Mouse (Mus musculus) thymus, adult 2 months (tissue): ENCODE results near the gene Slc35e2. TPM values are rescaled to one million over a fixed set of nuclear protein-coding genes. Genes with fewer than 3 reads are reported as not detected.

ENCODE experiments used
- DNase-seq: peaks from one replicate; pipeline ENCODE4 v3.0.0; 2021
- H3K27ac ChIP-seq: fragments of 200-500 bp; 2 replicates; pipeline ENCODE4 v1.5.1; 2012; ENCODE audit warnings: low read length, control low read depth; ENCODE audit not compliant: control insufficient read depth, insufficient read depth
- H3K27me3 ChIP-seq: fragments of 200-500 bp; 2 replicates; pipeline ENCODE4 v1.6.1; 2012; ENCODE audit warnings: mild to moderate bottlenecking, low read length, moderate library complexity, mixed read lengths; ENCODE audit not compliant: control insufficient read depth, insufficient read depth
- H3K36me3 ChIP-seq: fragments of 200-500 bp; 2 replicates; pipeline ENCODE4 v1.6.1; 2012; ENCODE audit warnings: mild to moderate bottlenecking, low read length, moderate library complexity; ENCODE audit not compliant: control insufficient read depth, insufficient read depth
- H3K4me1 ChIP-seq: fragments of 200-500 bp; replicated peaks from 2 replicates; pipeline ENCODE4 v1.6.1; 2012; ENCODE audit warnings: low read length; ENCODE audit not compliant: control insufficient read depth, insufficient read depth
- H3K4me3 ChIP-seq: fragments of 200-500 bp; 2 replicates; pipeline ENCODE4 v1.5.1; 2012; ENCODE audit warnings: mild to moderate bottlenecking, low read length, control low read depth, moderate library complexity; ENCODE audit not compliant: control insufficient read depth, insufficient read depth
- CTCF ChIP-seq: fragments of 200-500 bp; IDR thresholded peaks from 2 replicates; pipeline ENCODE4 v1.5.1; 2012; ENCODE audit warnings: mild to moderate bottlenecking, control low read depth, low read length, moderate library complexity, borderline replicate concordance; ENCODE audit not compliant: control insufficient read depth, poor library complexity, insufficient read depth; ENCODE audit errors: extremely low read depth
- POLR2A ChIP-seq: fragments of 200-500 bp; IDR thresholded peaks from 2 replicates; pipeline ENCODE4 v1.6.1; 2012; ENCODE audit warnings: mild to moderate bottlenecking, low read length, control low read depth, moderate library complexity; ENCODE audit not compliant: control insufficient read depth, poor library complexity, insufficient read depth; ENCODE audit errors: extremely low read depth
- WGBS: fragments of 180-500 bp; shearing (Covaris S2); methylation state at CpG from one replicate; pipeline ENCODE4 v1.1.7; 2018; 5-methylcytosine and 5-hydroxymethylcytosine counted together
- polyA plus RNA-seq: library from polyadenylated mRNA; depleted of rRNA; stranded (reverse); fragments of >200 nt; gene quantifications from 2 replicates; pipeline ENCODE4 v1.2.3, GENCODE M21; 2012

The Slc35e2 gene
- polyA plus RNA-seq, 1 experiment: 17.1 TPM

DNA sequence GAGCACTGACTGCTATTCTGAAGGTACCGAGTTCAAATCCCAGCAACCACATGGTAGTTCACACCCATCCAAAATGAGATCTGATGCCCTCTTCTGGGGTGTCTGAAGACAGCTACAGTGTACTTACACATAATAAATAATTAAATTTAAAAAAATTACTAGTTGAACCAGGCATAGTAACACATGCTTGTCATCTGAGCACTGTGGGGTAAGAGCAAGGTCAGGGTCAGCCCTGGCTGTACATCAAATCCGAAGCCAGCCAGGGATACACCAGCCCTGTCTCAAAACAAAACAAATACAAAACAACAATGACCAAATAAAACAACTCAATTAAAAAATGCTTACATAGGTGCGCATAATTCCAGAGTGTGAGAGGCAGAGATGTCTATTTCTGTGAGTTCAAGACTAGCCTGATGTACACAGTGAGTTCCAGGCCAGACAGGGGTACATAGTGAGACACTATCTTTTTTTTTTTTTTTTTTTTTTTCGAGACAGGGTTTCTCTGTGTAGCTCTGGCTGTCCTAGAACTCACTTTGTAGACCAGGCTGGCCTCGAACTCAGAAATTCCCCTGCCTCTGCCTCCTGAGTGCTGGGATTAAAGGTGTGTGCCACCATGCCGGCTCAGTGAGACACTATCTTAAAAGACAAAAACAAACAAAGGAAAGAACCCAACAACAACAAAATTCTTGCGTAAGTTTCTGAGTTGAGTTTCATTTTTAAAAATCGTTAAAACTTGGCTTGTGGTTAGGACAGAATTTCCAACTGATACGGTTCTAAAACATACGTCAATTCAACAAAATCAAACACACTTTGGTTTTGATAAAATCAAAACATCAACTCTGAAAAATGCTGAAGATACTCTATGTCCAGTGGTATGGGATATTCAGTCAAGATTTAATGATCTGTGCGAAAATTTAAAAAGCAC, 1.1 kb upstream of the Slc35e2 start:
- TF ChIP-seq POLR2A (no peak), CTCF (no peak)
- Histone ChIP-seq H3K36me3 (no peaks in the 10 kb centered on the region), H3K27me3 (no peaks in the 10 kb centered on the region), H3K27ac (peak overlapping the region; percentile 41; the same call in 1 of the 2 replicates), H3K4me3 (no peak overlapping the region), H3K4me1 (peaks cover 6% of the 10 kb centered on the region)
- no peak for DNase-seq
- WGBS: 38% methylated on average over 11 of the region's 11 CpGs

DNA sequence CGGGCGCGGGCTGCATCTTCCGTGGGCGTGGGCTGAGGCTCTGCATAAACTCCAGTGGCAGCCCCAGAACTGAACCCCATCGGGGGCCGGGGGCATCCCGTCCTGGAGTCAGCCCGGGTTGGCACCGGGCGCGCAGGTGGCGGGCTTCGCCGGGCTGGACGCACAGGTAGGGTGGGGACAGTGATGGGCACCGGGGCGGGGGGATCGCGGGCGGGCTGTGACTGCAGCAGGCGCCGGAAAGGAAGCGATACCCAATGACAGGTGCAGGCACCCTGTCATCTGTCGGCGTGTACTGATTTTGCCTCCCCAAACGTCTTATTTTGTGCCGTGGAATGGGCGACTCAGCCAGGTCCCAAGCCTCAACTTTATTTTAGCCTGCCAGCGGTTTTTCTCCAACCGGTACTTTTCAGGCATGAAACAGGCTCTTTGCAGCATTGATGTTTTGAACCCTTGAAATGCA, 811 bp downstream of the Slc35e2 start:
- TF ChIP-seq POLR2A: no peak; the same call in 1 of the 2 replicates
- no peak for TF ChIP-seq CTCF

DNA sequence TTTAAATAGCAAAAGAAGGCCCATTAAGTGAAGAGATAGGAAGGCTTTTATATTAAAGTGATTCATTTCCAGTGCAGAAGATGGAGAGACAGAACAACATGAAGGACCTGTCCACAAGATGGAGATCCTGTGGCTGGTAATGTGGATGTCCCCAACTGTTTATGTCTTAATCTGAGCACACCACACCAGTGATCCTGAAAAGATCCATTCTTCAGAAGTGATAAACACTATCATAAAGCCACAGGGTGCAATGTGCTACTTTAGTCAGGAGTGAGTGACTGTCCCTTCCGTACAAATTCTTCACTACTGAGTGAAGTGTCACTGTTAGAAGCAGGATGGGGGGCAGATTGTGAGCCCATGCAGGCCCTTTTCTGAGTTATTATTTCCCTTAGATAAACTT, 1.5 kb downstream of the Slc35e2 start:
- Histone ChIP-seq H3K36me3 (no peaks in the 10 kb centered on the region), H3K27me3 (no peaks in the 10 kb centered on the region), H3K27ac (no peak overlapping the region), H3K4me3 (no peak overlapping the region), H3K4me1 (peaks cover 6% of the 10 kb centered on the region)
- no peak for DNase-seq
- TF ChIP-seq POLR2A: no peak
- TF ChIP-seq CTCF: no peak
- 97% methylated on average over 1 of the region's 1 CpGs for WGBS

More for the DNA sequence above, 811 bp downstream of the Slc35e2 start:
- peaks cover 6% of the 10 kb centered on the region for H3K4me1 ChIP-seq
- no peaks in the 10 kb centered on the region for H3K36me3 ChIP-seq
- no peak for DNase-seq
- WGBS: 1% methylated on average over 31 of the region's 31 CpGs
- no peaks in the 10 kb centered on the region for H3K27me3 ChIP-seq
- peak overlapping the region; percentile 68 for H3K27ac ChIP-seq
- peak overlapping the region; percentile 72 for H3K4me3 ChIP-seq

DNA sequence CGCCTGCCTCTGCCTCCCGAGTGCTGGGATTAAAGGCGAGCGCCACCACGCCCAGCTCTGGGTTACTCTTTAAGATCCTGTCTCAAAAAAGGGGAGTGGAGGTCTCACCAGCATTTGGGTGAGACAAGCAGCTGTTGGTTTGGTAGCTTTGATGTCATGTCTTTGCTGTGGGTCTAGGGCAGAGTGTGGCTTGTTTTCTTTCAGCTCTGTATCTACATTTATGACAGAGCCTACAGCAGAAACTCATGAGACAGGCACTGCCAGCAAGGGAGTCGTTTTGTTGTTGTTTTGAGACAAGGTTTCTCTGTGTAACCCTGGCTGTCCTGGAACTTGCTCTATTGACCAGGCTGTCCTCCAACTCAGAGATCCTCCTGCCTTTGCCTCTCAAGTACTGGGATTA, 2.6 kb downstream of the Slc35e2 start:
- H3K4me3 ChIP-seq: no peak overlapping the region
- 35% methylated on average over 6 of the region's 6 CpGs for WGBS
- no peaks in the 10 kb centered on the region for H3K36me3 ChIP-seq
- no peaks in the 10 kb centered on the region for H3K27me3 ChIP-seq
- TF ChIP-seq CTCF: no peak
- no peak for TF ChIP-seq POLR2A
- no peak for DNase-seq
- H3K4me1 ChIP-seq: peaks cover 6% of the 10 kb centered on the region
- peak overlapping the region; percentile 91 for H3K27ac ChIP-seq

DNA sequence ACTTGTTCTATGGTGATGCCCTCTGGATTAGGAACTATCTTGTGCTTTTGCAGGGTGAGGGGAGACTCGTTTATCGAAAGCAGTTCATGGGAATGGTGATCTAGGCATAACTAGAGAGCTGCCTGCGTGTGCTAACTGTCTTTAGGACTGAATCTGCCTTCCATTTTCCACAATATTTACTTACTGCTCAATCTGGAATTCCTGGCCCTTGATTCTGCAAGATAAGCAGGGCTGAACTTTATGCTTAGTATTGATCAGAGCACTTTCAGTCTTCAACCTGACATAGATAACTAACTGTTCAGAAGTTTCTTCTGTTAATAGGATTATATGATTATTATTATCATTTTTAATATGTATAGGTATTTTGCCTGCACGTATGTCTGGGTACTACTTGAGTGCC, 3.9 kb downstream of the Slc35e2 start:
- WGBS: 97% methylated on average over 4 of the region's 4 CpGs
- no peak for DNase-seq
- H3K27ac ChIP-seq: no peak overlapping the region
- no peaks in the 10 kb centered on the region for H3K27me3 ChIP-seq
- TF ChIP-seq CTCF (no peak), POLR2A (no peak)
- no peak overlapping the region for H3K4me3 ChIP-seq
- 0 out of 2 replicates have a peak, but pooled peaks cover 5% of the 10 kb centered on the region for H3K36me3 ChIP-seq
- H3K4me1 ChIP-seq: peaks cover 6% of the 10 kb centered on the region

DNA sequence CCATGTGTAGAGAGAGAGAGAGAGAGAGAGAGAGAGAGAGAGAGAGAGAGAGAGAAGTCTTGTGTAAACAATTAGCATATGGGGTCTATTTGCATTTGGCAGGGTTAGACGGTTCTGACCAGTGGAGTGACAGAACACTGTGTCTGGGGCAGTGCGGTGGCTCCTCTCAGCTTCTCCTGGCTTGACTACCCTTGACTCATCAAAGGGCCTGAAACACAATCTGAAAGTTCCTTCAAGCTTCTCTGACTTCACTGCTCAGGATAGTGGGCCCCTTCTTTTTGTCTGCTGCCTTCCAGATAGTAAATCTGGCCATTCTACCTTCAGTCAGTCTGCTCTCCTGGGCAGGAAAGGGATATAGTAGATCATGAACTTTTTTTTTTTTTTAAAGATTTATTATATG, 5.6 kb downstream of the Slc35e2 start:
- no peak for DNase-seq
- H3K27ac ChIP-seq: no peak overlapping the region
- peaks cover 6% of the 10 kb centered on the region for H3K4me1 ChIP-seq
- 84% methylated on average over 2 of the region's 2 CpGs for WGBS
- no peaks in the 10 kb centered on the region for H3K27me3 ChIP-seq
- no peak overlapping the region for H3K4me3 ChIP-seq
- 0 out of 2 replicates have a peak, but pooled peaks cover 14% of the 10 kb centered on the region for H3K36me3 ChIP-seq
- TF ChIP-seq POLR2A (no peak), CTCF (no peak)
